Mouse (Mus musculus) mouse embryonic stem cell (cell line): Measurements from ENCODE around the gene Tmem164.

Experiments
- in situ Hi-C, 2 experiments: fragments of 300-500 bp; cut with MboI; formaldehyde crosslinking; loops; 1 replicate in 1 of 2; 3 replicates in 1 of 2; pipeline ENCODE4 v1.14.3; 2019 to 2020; ENCODE audit warnings: low sequenced_read_pairs in 2 of 2, low pct_unique_long_range_greater_than_20kb in 1 of 2, mixed read lengths in 1 of 2; ENCODE audit not compliant: unreplicated experiment in 1 of 2

Gene Tmem164

GRCm38 (mm10) chrX:142682990-142683389 is 1.8 kb downstream of the Tmem164 start:
- in situ Hi-C loops, result no loop called here

- in situ Hi-C loops, result no loop called here
Observed at GRCm38 (mm10) chrX:142684674-142685073, 3.5 kb downstream of the Tmem164 start.

- in situ Hi-C loops, result no loop called here
Observed at GRCm38 (mm10) chrX:142685676-142686075, 4.5 kb downstream of the Tmem164 start.

DNA sequence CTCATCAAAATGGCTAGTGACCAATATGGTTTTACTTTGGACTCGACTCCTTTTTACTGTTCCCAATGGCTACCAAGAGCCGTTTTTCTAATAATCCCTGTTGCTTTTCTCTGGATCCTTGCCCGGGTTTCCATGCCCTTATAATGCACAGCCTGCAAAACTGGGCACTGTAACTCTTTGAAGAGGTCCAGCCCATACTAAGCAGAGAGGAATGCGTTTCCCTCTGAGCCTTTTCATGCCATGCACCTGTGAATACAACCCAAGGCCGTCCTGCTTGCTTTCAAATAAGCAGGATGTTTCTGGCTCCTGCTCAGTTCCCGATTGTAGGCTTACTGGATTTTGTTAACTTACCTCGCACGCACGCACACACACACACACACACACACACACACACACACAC is 7.3 kb downstream of the Tmem164 start:
- in situ Hi-C loops, result no loop called here

DNA sequence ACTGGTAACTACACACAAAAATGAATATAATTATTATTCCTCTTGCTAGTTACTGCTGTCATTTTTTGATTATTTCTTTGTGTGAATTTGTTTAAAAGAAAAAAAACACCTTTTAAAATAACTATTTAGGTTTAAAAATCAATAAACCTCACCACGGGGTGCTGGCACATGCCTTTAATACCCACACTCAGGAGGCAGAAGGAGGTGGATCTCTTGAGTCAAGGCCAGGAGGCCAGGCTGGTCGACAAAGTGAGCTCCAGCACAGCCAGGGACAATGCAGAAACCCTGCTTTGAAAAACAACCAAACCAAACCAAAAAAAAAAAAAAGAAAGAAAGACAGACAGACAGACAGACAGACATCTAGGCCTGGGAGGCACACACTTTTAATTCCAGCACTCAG is 12.1 kb downstream of the Tmem164 start:
- in situ Hi-C loops, result no loop called here

DNA sequence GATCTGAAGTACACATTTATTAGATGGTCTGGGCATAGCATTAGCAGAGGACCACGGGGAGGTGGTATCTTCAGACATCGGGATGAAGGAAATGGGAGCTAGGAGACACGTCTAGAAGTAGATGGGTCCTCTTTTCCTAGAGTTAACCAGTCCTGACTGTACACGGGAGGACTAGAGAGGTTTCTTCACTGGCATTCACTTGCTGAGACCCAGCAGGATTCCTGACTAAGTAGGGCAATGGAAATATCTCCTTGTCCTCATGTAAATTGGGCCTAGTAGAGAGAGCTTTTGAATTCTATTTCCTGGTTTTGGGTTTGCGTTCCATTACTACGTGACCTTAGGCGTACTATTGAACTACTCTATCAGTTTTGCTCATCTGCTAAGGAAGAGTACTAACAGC is 13.1 kb downstream of the Tmem164 start:
- in situ Hi-C loops, result no loop called here

DNA sequence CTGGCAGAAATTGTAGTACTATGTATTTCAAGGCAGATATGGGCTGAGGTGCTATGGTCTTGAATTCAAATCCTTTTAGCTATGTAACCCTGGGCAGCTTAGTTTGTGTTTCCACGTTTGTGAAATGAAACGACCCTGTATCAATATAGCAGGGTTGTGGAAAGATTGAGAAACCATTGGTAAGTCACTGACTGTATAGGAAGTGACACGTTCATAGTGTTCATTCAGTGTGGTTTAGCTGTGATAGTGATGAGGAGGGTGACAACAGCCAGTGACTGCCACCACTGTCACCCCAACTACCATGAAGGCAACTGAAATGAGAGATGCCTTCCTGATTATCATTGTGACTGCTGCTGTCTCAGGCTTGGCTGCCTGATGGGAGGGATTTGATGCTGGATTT is 13.7 kb downstream of the Tmem164 start:
- in situ Hi-C loops, result no loop called here

DNA sequence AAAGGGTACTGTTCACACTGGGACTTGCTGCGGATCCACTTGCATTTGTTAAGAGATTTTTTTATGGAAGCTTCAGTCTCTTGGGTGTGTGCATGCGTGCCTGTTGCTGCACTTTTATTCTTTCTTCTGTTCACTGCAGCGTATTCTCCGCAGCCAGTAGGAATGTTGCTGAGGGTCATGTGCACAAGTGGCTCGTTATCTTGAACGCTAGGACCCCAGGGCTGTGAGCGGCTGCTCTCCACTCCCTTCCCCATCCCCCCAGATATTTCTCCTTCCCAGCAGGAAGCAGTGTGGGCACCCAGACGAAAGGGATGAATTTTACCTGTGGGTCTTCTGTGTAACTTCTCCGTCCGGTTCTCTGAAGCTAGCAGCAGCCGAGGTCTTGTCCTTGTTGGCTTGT is 15.6 kb downstream of the Tmem164 start:
- in situ Hi-C loops, result no loop called here

- in situ Hi-C loops, result no loop called here
Observed at GRCm38 (mm10) chrX:142697545-142698204, 16.5 kb downstream of the Tmem164 start.

GRCm38 (mm10) chrX:142698212-142698611 is 17.0 kb downstream of the Tmem164 start:
- in situ Hi-C loops, result no loop called here

DNA sequence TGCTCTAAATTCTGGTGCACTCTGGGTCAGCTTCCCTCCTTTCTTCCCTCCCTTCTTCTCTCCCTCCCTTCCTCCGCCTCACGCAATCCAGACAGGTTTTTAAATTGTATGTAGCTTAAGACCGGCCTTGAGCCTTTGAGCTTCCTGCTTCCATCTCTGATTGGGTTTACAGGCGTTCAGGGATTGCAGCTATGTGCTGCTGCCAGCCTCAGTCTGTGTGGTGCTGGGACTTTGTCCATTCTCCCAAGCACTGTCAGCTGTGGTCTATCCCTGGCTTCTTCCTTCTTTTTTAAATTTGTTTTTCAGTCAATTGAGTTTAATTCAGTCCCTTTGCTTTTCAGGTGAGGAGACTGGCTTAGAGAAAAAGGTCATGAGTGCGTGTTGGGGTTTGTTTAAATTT is 20.9 kb downstream of the Tmem164 start:
- in situ Hi-C loops, result no loop called here

GRCm38 (mm10) chrX:142702566-142702965 is 21.4 kb downstream of the Tmem164 start:
- in situ Hi-C loops, result no loop called here

DNA sequence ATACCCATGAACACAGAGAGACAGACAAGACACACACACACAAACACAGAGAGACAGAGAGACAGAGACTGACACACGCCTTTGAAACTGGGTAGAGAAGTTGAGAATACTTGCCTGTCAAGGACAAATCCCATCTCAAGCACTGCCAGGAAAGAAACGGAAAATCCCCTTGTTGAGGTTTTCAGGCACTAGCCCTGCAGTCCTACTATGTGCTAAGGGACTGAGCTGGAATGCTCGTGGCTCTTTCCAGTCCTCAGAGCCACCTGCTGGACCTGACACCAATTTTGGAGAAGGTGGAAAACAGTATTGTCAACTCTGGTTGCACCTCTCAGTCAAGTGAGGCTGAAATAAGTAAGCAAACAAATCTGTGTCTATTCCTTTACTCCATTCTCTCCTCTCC is 22.7 kb downstream of the Tmem164 start:
- in situ Hi-C loops, result no loop called here

GRCm38 (mm10) chrX:142708257-142708656 is 27.1 kb downstream of the Tmem164 start:
- in situ Hi-C loops, result no loop called here

DNA sequence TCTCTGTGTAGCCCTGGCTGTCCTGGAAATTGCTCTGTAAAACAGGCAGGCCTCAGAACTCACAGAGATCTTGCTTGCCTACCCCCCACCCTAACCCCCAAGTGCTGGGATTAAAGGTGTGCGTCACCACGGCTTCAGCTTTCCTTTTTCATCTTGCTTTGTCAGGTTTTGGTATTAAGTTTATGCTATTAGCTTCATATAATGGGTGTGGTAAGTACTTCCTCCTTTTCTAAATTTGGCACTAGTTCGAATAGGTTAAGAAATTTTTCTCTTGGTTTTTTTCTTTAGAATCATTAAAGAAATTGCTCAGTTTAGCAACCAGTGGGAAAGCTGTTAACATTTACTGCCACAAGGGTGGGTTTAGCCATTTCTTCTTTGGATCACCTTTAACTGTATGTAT is 34.8 kb downstream of the Tmem164 start:
- in situ Hi-C loops, result no loop called here

- in situ Hi-C loops, result no loop called here
Observed at GRCm38 (mm10) chrX:142717958-142718478, 36.8 kb downstream of the Tmem164 start.

GRCm38 (mm10) chrX:142718759-142719158 is 37.6 kb downstream of the Tmem164 start:
- in situ Hi-C loops, result no loop called here

- in situ Hi-C loops, result no loop called here
Observed at GRCm38 (mm10) chrX:142721897-142722296, 40.7 kb downstream of the Tmem164 start.

DNA sequence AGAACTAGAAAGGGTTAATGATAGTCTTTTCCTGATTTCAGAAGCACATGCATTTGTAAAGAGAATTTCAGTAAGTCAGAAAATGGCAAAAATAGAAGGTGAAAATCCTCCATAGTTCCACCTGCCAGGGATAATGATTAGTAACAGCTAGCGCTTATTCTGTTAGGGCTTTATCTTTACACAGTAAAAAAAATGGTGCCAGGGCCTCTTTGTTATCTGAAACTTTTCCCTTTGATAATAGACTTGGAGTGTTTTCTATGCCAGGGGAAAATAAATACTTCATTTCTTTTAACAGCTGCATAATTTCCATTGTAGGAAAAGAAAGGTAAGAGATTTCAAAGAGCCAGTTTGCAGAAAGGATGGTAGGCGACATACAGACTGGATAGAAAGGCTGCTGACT is 43.0 kb downstream of the Tmem164 start:
- in situ Hi-C loops, result no loop called here

GRCm38 (mm10) chrX:142725571-142725970 is 44.4 kb downstream of the Tmem164 start:
- in situ Hi-C loops, result no loop called here

DNA sequence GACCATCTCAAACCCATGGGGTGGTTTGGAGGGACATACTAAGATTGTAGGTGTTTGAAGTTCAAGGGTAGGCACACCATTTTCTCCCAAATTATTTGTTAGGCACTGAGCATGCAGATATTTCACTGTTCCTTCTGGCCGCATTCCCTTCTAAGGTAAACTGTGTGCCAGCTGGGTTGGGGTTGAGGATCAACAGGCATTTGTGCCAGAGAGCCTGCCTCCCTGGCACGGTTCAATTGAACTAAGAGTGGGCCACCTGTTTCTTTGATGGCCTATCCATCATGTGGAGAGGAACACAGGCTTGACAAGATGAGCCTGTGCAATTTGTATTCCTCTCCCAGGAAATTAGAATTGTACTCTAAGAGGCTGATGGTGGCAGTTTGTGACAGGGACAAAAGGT is 45.1 kb downstream of the Tmem164 start:
- in situ Hi-C loops, result no loop called here
